25 mouse cellular contexts compared by ENCODE assay signal in genomic region chr11:97997387-97997960, GRCm38 (mm10). TPM values are rescaled to one million over a fixed set of nuclear protein-coding genes. Genes with fewer than 3 reads are reported as not detected.
DNase-seq lines count a peak whose midpoint lies in the region; ATAC-seq and TF ChIP-seq lines count a peak whose summit lies in the region.
"Had no signal": no experiment of that assay in that cellular context is flagged by ENCODE, and none has a peak within 500 bp of the region (broad histone marks: within the 10 kb centered on the region; RNA-seq: fewer than 3 reads in every experiment).

No protein-coding gene starts in this region.

- H3K4me3 ChIP-seq in lung, postnatal 0 days (ENCODE audit: low read depth, low read length): no peak overlapping the region
- H3K4me3 ChIP-seq in small intestine, adult 2 months (ENCODE audit: low read depth, low read length): no peak overlapping the region
- H3K4me3 ChIP-seq: embryonic facial prominence, embryonic 12.5 days; forebrain, embryonic 12.5 days; heart, embryonic 10.5 days; limb, embryonic 13.5 days; myocyte had no signal

- ATAC-seq in lung, postnatal 0 days: no peak
- ATAC-seq: midbrain, embryonic 16.5 days had no signal

- TF ChIP-seq POLR2A in small intestine, adult 2 months (IDR thresholded peaks at IDR 0.05; ENCODE audit: low read depth, low read length): no peak

- peak; percentile 16 for DNase-seq in lung, postnatal 0 days (ENCODE audit: low spot score)
- no peak for DNase-seq in lung, postnatal 25 days (ENCODE audit: low spot score)
- DNase-seq in NIH3T3 (ENCODE audit: low read depth): peak; percentile 41
- peak; percentile 70 for DNase-seq in fibroblast of lung, adult 2 months (ENCODE audit: low read depth)
- no peak for DNase-seq in heart, adult 8-10 months (ENCODE audit: low spot score)
- DNase-seq in heart, adult 18-20 months: no peak
- DNase-seq in left cerebral cortex, adult 9 months (ENCODE audit: low spot score in 2 of 2): no peak
- DNase-seq: adrenal gland, postnatal 14 days; cerebellum, adult 11 months; cerebellum, postnatal 14 days; gastrocnemius, postnatal 36 days; heart, postnatal 4 days; kidney, postnatal 25 days; lung, embryonic 14.5 days; lung, postnatal 4 days; right cerebral cortex, adult 18-20 months; right cerebral cortex, postnatal 4 days had no signal

- peaks cover 8% of the 10 kb centered on the region for H3K4me1 ChIP-seq in lung, postnatal 0 days (ENCODE audit: insufficient read depth, low read depth, low read length)
- peaks cover 11% of the 10 kb centered on the region for H3K4me1 ChIP-seq in small intestine, adult 2 months (ENCODE audit: control insufficient read depth, insufficient read depth, insufficient read length, low read length)

- no peak for TF ChIP-seq EP300 in lung, postnatal 0 days (IDR thresholded peaks at IDR 0.05)

- no peak overlapping the region for H3K9ac ChIP-seq in lung, postnatal 0 days (replicated peaks; ENCODE audit: low read depth)
- H3K9ac ChIP-seq: embryonic facial prominence, embryonic 12.5 days; forebrain, embryonic 12.5 days; hindbrain, embryonic 14.5 days; limb, embryonic 13.5 days; lung, embryonic 14.5 days had no signal

- no peaks in the 10 kb centered on the region for H3K27me3 ChIP-seq in lung, postnatal 0 days (replicated peaks; ENCODE audit: insufficient read depth, low read length)
- no peaks in the 10 kb centered on the region; the same call in 1 of the 2 replicates for H3K27me3 ChIP-seq in small intestine, adult 2 months (ENCODE audit: control insufficient read depth, insufficient read depth, low read length)

- no peaks in the 10 kb centered on the region for H3K36me3 ChIP-seq in lung, postnatal 0 days (ENCODE audit: insufficient read depth, low read length)
- H3K36me3 ChIP-seq in small intestine, adult 2 months (ENCODE audit: control insufficient read depth, insufficient read depth, low read length): no peaks in the 10 kb centered on the region
- H3K36me3 ChIP-seq: embryonic facial prominence, embryonic 12.5 days; forebrain, embryonic 12.5 days; heart, embryonic 10.5 days; limb, embryonic 13.5 days had no signal

- H3K4me2 ChIP-seq in lung, postnatal 0 days (replicated peaks; ENCODE audit: low read depth, low read length): no peak overlapping the region
- H3K4me2 ChIP-seq: embryonic facial prominence, embryonic 12.5 days; forebrain, embryonic 12.5 days; hindbrain, embryonic 14.5 days; limb, embryonic 13.5 days; lung, embryonic 14.5 days had no signal

- no peak for TF ChIP-seq CTCF in lung, postnatal 0 days (IDR thresholded peaks at IDR 0.05)
- no peak for TF ChIP-seq CTCF in small intestine, adult 2 months (IDR thresholded peaks at IDR 0.05; ENCODE audit: extremely low read depth, insufficient read length, insufficient replicate concordance, low read depth, low read length)

- 60% methylated on average over 8 of the region's 8 CpGs for WGBS in lung, postnatal 0 days
- 74% methylated on average over 8 of the region's 8 CpGs for WGBS in small intestine, adult 2 months

- H3K27ac ChIP-seq in lung, postnatal 0 days (ENCODE audit: low read length): no peak overlapping the region
- H3K27ac ChIP-seq in small intestine, adult 2 months (ENCODE audit: insufficient read depth, low read depth, low read length): peak overlapping the region; percentile 48; the same call in 1 of the 2 replicates
- H3K27ac ChIP-seq: embryonic facial prominence, embryonic 12.5 days; forebrain, embryonic 12.5 days; heart, embryonic 10.5 days; hindbrain, embryonic 14.5 days; limb, embryonic 13.5 days had no signal

- H3K9me3 ChIP-seq in lung, postnatal 0 days (ENCODE audit: low read length): no peaks in the 10 kb centered on the region
- H3K9me3 ChIP-seq: embryonic facial prominence, embryonic 12.5 days; forebrain, embryonic 12.5 days; heart, embryonic 10.5 days; limb, embryonic 13.5 days had no signal

RNA-seq across cellular contexts. Expression of gene Arl5c, which starts 1.5 kb away (rescaled TPM):
- 4.6 and 6.5 TPM in 2 replicates for polyA plus RNA-seq in lung, postnatal 0 days (2015; fragmentation: Nextera tagmentation; extraction: Ambion mirVana)
- 0.55 and 1.1 TPM in 2 replicates for polyA plus RNA-seq in small intestine, adult 2 months (2012; rRNA removed)
- under 1 TPM; 0.22 to 0.87 (median 0.45) TPM for total RNA-seq in heart, adult 8-10 months (2022)
- total RNA-seq in heart, adult 18-20 months (2021): 1 to 10 TPM in 1 of 2 experiments, not detected in 1; 1.1 TPM

RNA-seq across cellular contexts. Expression of gene Plxdc1, which starts 11.2 kb away (rescaled TPM):
- 1.7 TPM in 2 replicates for polyA plus RNA-seq in lung, postnatal 0 days (2015; fragmentation: Nextera tagmentation; extraction: Ambion mirVana)
- polyA plus RNA-seq in small intestine, adult 2 months (2012; rRNA removed): 1.1 and 1.6 TPM in 2 replicates
- total RNA-seq in heart, adult 8-10 months (2022): 1 to 10 TPM; 2.7 to 4.5 (median 3.4) TPM
- total RNA-seq in heart, adult 18-20 months (2021): 1 to 10 TPM; 3.2 to 4.6 TPM
- polyA plus RNA-seq: heart, embryonic 10.5 days had no signal

RNA-seq across cellular contexts. Expression of gene Cacnb1, which starts 25.4 kb away (rescaled TPM):
- 3.5 and 4.0 TPM in 2 replicates for polyA plus RNA-seq in lung, postnatal 0 days (2015; fragmentation: Nextera tagmentation; extraction: Ambion mirVana)
- polyA plus RNA-seq in small intestine, adult 2 months (2012; rRNA removed): 3.2 and 5.7 TPM in 2 replicates
- total RNA-seq in heart, adult 8-10 months (2022): 1 to 10 TPM; 6.2 to 8.5 (median 6.5) TPM
- total RNA-seq in heart, adult 18-20 months (2021): 1 to 10 TPM; 5.1 to 5.9 TPM

RNA-seq across cellular contexts. Expression of gene Rpl19, which starts 29.0 kb away (rescaled TPM):
- polyA plus RNA-seq in lung, postnatal 0 days (2015; fragmentation: Nextera tagmentation; extraction: Ambion mirVana): 750 and 817 TPM in 2 replicates
- 393 and 501 TPM in 2 replicates for polyA plus RNA-seq in small intestine, adult 2 months (2012; rRNA removed)
- 100 to 1,000 TPM; 503 to 616 (median 589) TPM for total RNA-seq in heart, adult 8-10 months (2022)
- total RNA-seq in heart, adult 18-20 months (2021): 100 to 1,000 TPM; 537 to 590 TPM

RNA-seq across cellular contexts. Expression of gene Stac2, which starts 55.8 kb away (rescaled TPM):
- 0.10 and 0.11 TPM in 2 replicates for polyA plus RNA-seq in lung, postnatal 0 days (2015; fragmentation: Nextera tagmentation; extraction: Ambion mirVana)
- polyA plus RNA-seq in small intestine, adult 2 months (2012; rRNA removed): 0.87 and 0.91 TPM in 2 replicates
- total RNA-seq in heart, adult 8-10 months (2022): under 1 TPM; 0.16 to 0.23 (median 0.19) TPM
- under 1 TPM; 0.15 to 0.25 TPM for total RNA-seq in heart, adult 18-20 months (2021)

Comparison
In these comparisons a context has a peak if more than half of its experiments do, and no peak if none do; other contexts are left out.
1. DNase-seq: peak in lung, postnatal 0 days (single experiment), NIH3T3 (single experiment) and fibroblast of lung, adult 2 months (single experiment); none in lung, postnatal 25 days (single experiment), heart, adult 8-10 months (single experiment), heart, adult 18-20 months (0 of 2) and left cerebral cortex, adult 9 months (0 of 2).